Mouse (Mus musculus) G1E-ER4 (cell line): ENCODE measurements around the gene 9430015G10Rik. TPM values are rescaled to one million over a fixed set of nuclear protein-coding genes. Genes with fewer than 3 reads are reported as not detected.

Experiments used
- GATA1 ChIP-seq: IDR thresholded peaks from one replicate; pipeline ENCODE4 v1.8.0; 2012; ENCODE audit warnings: low read length, inconsistent platforms
- polyA plus RNA-seq: library from polyadenylated mRNA; stranded (reverse); fragments of >175 nt; gene quantifications from 2 replicates; pipeline ENCODE4 v1.2.3, GENCODE M21; 2012

Gene 9430015G10Rik
- polyA plus RNA-seq, 1 experiment = 9.5 TPM

- TF ChIP-seq GATA1 = no peak
Observed at GRCm38 (mm10) chr4:156130940-156131339, 21.2 kb downstream of the 9430015G10Rik start.

- TF ChIP-seq GATA1 = no peak
Observed at GRCm38 (mm10) chr4:156133334-156133733, 23.6 kb downstream of the 9430015G10Rik start.

- no peak for TF ChIP-seq GATA1
Observed at GRCm38 (mm10) chr4:156133943-156134605, 24.3 kb downstream of the 9430015G10Rik start.

- no peak for TF ChIP-seq GATA1
Observed at GRCm38 (mm10) chr4:156135112-156135511, 25.3 kb downstream of the 9430015G10Rik start.

GRCm38 (mm10) chr4:156135801-156136200 lies 26.0 kb downstream of the 9430015G10Rik start:
- no peak for TF ChIP-seq GATA1

- TF ChIP-seq GATA1 = no peak
Observed at GRCm38 (mm10) chr4:156136285-156137100, 26.7 kb downstream of the 9430015G10Rik start.

GRCm38 (mm10) chr4:156154771-156155170 lies 45.0 kb downstream of the 9430015G10Rik start:
- TF ChIP-seq GATA1 = no peak

- no peak for TF ChIP-seq GATA1
Observed at GRCm38 (mm10) chr4:156166477-156166876, 56.7 kb downstream of the 9430015G10Rik start.

- no peak for TF ChIP-seq GATA1
Observed at GRCm38 (mm10) chr4:156168611-156169010, 58.8 kb downstream of the 9430015G10Rik start.

- no peak for TF ChIP-seq GATA1
Observed at GRCm38 (mm10) chr4:156169129-156169528, 59.3 kb downstream of the 9430015G10Rik start.

- no peak for TF ChIP-seq GATA1
Observed at GRCm38 (mm10) chr4:156171828-156172227, 62.0 kb downstream of the 9430015G10Rik start.

Other genes starting within 250 kb of the 9430015G10Rik start
- 0.02 and 0.03 TPM in 2 replicates for gene Tas1r3, start 246.6 kb upstream of the 9430015G10Rik start, polyA plus RNA-seq
- gene Cptp, start 240.5 kb upstream of the 9430015G10Rik start, polyA plus RNA-seq = 1.7 and 8.0 TPM in 2 replicates
- gene Ints11, start 240.4 kb upstream of the 9430015G10Rik start, polyA plus RNA-seq = 22.3 and 26.6 TPM in 2 replicates
- gene Pusl1, start 218.2 kb upstream of the 9430015G10Rik start, polyA plus RNA-seq = 266 and 325 TPM in 2 replicates
- 37.5 and 47.6 TPM in 2 replicates for gene Acap3, start 218.2 kb upstream of the 9430015G10Rik start, polyA plus RNA-seq
- 179 and 243 TPM in 2 replicates for gene Ube2j2, start 166.2 kb upstream of the 9430015G10Rik start, polyA plus RNA-seq
- 78.3 and 111 TPM in 2 replicates for gene C1qtnf12, start 147.7 kb upstream of the 9430015G10Rik start, polyA plus RNA-seq
- 6.0 and 6.1 TPM in 2 replicates for gene B3galt6, start 117.3 kb upstream of the 9430015G10Rik start, polyA plus RNA-seq
- gene Sdf4, start 117.1 kb upstream of the 9430015G10Rik start, polyA plus RNA-seq = 44.4 and 58.7 TPM in 2 replicates
- 0.60 and 2.3 TPM in 2 replicates for gene Tnfrsf4, start 96.1 kb upstream of the 9430015G10Rik start, polyA plus RNA-seq
- gene Tnfrsf18, start 83.8 kb upstream of the 9430015G10Rik start, polyA plus RNA-seq = 0.10 and 0.16 TPM in 2 replicates
- not detected in 2 replicates for gene Ttll10, start 50.6 kb upstream of the 9430015G10Rik start, polyA plus RNA-seq
- gene Rnf223, start 20.5 kb downstream of the 9430015G10Rik start, polyA plus RNA-seq = 0.17 and 0.23 TPM in 2 replicates
- gene Agrn, start 87.5 kb downstream of the 9430015G10Rik start, polyA plus RNA-seq = 0.23 and 0.39 TPM in 2 replicates
- gene Isg15, start 90.8 kb downstream of the 9430015G10Rik start, polyA plus RNA-seq = not detected in 2 replicates
- gene AW011738, start 93.3 kb downstream of the 9430015G10Rik start, polyA plus RNA-seq = not detected in 2 replicates
- gene Perm1, start 105.9 kb downstream of the 9430015G10Rik start, polyA plus RNA-seq = not detected in 2 replicates
- 7.6 and 12.9 TPM in 2 replicates for gene Plekhn1, start 124.9 kb downstream of the 9430015G10Rik start, polyA plus RNA-seq
- 63.7 and 72.4 TPM in 2 replicates for gene Noc2l, start 126.0 kb downstream of the 9430015G10Rik start, polyA plus RNA-seq
- gene Samd11, start 145.7 kb downstream of the 9430015G10Rik start, polyA plus RNA-seq = 0.02 and 0.03 TPM in 2 replicates
- gene Vmn2r-ps159, start 221.1 kb downstream of the 9430015G10Rik start, polyA plus RNA-seq = not detected in 2 replicates